Mouse (Mus musculus): Measurements from ENCODE around the gene Stk10.
"Not testable (repeated sequence)": the region's sequence is repeated elsewhere in the genome, so short reads cannot be mapped to it uniquely, and the experiment has no call there.

Stk10 gene

DNA sequence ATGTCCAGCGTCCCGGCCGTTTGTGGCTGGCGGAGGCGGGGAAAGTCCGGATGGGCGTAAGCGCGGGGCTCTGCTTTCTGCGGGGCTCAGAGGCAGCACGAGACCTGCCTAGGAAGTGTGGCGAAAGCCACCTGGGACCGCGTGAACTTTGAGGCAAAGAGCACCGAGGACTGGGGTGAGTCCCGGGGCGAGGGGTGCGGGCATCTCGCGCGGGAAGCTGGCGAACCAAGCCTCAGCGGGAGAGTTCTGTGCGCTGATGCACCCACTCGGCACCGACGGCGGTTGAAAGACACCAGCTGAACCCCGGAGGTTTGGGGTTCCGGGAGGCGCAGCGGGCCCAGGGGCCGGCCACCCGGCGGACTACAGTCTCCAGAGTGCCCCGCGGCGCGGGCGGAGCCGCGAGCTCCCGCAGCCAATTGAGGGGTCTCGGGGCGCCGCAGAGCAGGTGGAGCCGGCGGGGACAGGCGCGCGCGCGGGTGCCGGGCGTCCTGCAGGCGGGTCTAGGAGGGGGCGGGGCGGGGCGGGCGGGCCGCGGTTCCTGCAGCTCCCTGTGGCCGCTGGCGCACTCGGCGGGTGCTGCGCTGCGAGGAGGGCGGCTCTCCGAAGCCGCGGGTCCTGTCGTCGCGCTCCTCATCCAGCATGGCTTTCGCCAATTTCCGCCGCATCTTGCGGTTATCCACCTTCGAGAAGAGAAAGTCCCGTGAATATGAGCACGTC lies at the start of gene Stk10:
TSS of gene Stk10 (plus strand) at position 541 of the 717 bp plus-strand sequence.
- peak; percentile 94 for DNase-seq

DNA sequence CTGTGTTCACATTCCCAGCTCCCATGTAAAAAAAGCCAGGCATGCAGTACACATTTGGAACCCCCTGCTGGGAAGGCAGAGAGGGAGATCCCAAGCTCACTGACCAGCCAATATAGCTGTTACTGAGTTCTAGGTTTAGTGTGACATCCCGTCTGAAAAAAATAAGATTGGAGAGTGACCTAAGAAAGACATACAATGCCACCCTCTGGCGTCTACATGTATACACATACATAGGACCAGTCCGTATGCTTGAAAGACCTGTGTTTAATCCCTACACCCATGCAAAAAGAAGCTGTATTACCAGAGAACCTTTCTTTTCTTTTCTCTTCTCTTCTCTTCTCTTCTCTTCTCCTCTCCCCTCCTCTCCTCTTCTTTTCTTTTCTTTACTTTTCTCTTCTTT lies 47.8 kb upstream of the Stk10 start:
- DNase-seq, result no peak

DNA sequence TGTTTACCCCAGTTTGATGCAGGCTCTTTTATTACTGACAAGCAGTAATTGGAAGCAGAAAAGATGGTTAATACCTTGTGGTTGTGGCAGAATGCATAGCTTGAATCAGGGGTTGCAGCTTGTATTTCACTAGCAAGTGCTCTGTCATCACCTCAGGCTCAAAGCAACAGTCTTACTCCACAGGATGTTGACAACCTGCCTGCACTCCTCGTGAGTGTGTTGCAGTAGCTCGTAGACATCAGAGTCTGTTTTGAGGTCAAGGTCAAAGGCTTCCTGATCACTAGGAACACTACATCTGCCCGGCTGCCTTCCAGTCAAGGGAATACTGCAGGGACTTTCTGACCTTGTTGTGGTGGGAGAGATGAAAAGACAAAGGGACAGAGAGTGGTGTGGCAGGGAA lies 46.5 kb upstream of the Stk10 start:
- no peak for DNase-seq

DNA sequence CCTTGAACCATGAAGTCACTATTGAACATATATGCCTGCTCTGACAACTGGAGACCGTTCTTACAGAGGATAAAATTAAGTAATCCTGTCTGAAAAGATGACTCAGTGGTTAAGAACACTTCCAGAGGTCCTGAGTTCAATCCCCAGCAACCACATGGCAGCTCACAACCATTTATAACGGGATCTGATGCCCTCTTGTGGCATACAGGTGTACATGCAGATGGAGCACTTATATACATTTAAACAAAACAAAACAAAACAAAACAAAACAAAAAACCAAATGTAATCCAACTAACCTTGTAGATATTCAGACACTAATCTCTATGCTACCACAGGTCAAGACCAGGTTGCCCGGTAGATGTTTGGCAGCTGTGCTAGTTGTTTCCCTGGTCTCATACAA lies 45.6 kb upstream of the Stk10 start:
- no peak for DNase-seq

DNA sequence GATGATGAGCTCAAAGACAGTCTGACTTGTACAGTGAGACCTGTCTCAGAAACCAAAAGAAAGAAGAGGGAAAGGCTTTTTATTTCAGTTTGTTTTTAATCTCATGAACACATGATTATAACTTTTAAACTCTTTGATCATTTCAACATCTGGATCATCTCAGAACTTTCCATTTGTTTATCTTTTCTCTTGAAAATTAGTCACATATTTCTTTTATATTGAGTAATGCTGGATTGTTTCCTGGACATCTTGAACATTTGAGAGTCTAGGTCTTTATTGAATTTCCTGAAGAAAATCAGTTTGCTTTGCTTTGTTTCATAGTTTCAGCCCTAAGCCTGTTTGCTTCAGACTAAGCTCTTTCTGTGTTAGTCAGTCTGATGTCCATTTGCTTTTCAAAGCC lies 44.8 kb upstream of the Stk10 start:
- DNase-seq, result no peak

DNA sequence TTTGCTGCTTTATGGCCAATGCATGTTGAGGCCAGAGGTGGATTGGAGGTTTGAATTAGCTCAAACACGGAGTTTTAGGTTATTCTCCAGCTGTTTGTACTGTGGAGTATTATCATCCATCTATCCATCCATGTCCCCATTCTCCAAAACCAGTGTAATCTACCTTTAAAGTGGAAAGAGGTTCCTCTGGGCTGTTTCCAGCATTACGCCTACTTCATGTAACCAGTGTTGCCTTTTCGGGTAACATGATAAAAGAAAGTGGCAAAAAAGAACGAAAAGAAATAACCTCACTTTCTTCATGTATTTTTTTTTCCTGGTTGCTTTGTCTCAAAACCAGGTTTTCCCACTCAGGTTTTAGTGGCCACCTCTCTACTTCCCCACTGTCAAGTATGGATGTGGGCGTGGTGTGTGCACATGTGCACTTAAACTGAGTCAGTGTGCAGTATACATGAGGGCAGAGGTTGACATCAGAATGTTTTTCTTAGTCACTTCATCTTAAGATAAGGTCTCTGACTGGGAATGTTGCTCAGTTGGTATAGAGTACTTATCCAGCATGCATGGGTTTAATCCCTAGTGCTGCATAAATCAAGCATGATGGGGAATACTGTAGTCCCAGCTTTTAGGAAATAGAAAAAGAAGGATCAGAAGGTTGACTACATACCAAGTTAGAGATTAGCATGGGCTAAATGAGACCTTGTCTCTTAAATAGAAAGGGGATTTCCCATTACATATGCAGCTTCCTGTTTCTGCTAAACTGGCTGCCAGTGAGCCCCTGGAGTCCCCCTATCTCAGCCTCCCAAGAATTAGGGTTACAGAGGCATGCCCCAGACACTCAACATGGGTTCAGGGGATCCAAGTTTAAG lies 44.1 kb upstream of the Stk10 start:
- DNase-seq, result no peak

DNA sequence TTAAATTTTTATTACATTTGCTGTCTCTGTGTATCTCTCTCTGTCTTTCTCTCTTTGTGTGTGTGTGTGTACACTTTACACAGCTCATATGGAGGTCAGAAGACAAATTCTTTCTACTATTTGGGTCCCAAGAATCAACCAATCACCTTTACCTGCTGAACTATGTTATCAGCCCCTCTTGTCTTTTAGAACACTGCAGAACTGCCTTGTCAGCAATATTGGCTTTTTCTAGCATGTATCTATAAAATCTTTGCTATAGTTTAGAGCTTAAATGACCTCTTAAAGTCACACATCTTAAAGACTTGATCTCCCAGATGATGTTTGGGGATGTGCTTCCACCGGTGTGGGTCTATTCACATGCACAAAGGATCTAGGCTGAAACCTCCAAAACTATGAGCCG lies 42.0 kb upstream of the Stk10 start:
- DNase-seq, result no peak

DNA sequence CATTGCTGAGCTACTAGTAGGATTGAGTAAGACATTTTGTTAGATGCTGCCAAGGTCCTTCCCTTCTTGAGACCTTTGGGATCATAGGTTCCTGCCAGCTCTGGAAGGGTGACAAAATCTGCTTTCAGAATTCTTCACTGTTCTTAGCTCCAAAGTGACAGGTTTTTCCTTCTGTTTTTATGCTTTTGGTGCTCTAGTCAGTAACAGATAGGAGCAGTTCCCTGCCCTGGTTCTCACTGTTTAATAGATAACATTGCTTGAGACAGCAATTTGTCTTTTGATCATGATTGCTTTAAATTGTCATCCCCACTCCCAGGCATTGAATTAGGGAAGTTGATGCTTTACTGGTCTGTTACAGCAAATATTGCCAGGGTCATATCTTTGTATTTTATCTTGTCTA lies 39.8 kb upstream of the Stk10 start:
- DNase-seq, result no peak

DNA sequence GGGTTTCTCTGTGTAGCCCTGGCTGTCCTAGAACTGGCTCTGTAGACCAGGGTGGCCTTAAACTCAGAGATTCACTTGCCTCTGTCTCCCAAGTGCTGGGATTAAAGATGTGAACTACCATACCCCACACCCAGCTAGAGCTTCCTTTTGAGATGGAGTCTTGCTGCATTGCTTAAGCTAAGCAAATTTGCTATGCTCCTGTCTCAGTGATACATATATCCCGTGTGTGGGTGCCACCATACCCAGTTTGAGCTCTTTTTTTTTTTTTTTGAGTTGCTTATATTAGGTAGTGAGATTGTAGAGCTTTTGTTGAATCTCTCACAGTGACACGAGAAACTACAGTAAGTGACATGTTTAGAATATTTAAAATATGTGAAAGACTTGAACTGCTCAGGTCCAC lies 37.8 kb upstream of the Stk10 start:
- no peak for DNase-seq

DNA sequence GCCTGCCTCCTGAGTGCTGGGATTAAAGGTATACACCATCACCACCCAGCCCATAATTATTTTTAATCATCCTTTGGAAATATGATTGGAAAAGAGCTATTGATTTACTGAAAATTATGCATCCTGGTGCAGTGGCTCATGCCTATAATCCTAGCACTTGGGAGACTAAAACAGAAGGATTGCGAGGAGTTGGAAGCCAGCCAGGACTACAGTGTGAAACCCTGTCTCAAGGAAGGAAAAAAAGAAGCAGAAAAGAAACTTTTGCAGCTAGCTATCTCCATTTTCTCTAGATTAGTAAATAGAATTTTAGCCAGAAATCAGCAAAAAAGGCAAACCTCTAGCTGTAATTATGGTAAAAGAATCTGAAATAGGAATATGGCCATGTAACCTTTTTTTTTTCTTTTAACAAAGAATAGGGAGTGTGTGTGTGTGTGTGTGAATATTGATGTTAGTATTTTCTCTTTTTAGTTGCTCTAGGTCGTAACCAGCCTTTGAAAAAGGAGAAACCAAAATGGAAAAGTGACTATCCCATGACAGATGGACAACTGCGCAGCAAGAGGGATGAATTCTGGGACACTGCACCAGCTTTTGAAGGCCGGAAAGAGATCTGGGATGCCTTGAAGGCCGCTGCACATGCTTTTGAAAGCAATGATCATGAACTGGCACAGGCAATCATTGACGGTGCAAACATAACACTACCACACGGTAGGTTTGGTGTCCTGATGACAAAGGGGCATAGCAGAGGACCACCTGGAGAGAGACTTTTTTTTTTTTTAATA lies 34.2 kb upstream of the Stk10 start:
- no peak for DNase-seq

DNA sequence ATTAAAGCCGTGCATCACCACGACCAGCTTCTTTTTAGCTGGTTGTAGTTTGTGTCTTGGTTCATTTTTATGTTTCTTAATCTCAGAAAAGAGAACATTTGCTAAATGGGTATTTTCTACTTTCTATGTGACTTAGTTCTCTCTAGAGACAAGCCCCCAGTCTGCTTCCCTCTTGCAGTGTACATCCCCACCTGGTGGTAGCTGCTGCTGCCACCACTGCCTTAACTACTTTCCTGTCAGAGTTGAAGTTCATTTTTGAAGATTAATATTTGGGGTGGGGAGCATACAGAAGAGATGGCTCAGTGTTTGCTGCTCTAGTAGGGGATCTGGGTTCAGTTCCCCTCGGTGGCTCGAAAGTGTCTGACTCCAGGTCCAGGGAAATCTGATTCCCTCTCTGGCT lies 33.2 kb upstream of the Stk10 start:
- no peak for DNase-seq

DNA sequence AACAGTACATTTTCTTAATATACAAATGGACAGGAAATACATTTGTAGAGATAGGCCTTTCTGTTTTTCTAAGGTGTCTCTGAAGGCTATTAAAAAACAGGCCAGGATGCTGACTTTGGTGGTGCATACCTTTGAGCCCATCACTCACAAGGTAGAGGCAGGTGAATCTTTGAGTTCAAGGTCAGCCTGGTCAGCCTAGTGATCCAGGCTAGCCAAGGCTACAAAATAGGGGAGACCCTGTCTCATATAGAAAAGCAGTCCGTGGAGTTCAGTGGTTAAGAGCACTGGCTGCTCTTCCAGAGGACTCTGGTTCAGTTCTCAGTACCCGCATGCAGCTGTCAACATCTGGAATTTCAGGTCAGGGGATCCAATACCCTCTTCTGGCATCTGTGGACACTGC lies 29.4 kb upstream of the Stk10 start:
- no peak for DNase-seq

DNA sequence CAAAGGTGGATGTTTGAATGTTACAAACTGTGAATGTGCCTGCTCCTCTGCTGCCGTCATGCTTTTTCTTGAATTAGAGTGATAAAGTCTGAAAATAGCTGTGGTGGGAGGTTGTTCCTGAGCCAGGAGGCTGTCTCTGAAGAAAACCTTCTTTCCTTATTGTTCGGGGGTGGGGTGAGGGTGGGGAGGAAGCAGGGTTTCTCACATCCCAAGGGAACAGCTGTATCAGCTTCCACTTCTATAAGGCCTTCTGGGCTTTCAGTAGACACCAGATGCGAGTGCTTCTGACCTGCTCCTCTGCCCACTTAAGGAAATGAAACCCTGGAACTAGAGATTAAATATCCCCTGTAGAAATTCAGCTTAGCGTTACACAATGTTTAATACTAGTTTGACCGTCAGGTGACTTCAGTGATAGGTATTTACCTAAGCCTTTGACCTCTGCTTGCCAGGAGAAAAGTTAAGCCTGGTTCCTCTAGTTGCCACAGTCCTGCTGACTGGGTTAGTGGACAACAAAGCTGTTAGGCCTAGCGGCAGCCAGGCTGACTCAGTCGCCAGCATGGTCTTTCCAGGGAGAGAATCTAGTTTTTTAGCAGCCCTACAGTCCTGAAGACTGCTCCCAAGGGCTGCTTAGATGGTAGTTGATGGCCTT lies 27.9 kb upstream of the Stk10 start:
- no peak for DNase-seq

DNA sequence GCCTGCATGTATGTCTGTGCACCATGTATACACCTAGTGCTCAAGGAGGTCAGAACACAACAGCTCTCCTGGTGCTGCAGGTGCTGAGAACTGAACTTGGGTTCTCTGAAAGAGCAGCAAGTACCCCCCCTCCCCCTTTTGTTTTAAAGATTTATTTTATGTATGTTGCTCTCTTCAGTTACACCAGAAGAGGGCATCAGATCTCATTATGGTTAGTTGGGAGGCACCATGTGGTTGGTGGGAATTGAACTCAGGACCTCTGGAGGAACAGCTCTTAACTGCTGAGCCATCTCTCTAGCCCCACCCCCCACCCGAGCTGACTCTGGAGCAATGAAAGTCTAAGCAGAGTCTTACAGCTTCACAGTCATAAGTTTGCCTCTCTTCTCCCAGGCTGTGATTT lies 22.2 kb upstream of the Stk10 start:
- no peak for DNase-seq

DNA sequence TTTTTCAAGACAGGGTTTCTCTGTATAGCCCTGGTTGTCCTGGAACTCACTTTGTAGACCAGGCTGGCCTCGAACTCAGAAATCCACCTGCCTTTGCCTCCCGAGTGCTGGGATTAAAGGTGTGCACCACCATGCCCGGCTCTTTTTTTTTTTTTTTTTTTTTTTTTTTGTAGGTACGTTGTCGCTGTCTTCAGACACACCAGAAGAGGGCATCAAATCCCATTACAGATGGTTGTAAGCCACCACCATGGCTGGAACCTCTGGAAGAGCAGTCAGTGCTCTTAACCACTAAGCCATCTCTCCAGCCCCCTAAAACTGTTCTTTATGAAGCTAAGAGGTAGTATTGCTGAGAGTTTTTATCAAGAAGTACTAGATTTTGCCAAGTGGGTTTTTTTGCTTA lies 18.3 kb upstream of the Stk10 start:
- not testable (repeated sequence) for DNase-seq

DNA sequence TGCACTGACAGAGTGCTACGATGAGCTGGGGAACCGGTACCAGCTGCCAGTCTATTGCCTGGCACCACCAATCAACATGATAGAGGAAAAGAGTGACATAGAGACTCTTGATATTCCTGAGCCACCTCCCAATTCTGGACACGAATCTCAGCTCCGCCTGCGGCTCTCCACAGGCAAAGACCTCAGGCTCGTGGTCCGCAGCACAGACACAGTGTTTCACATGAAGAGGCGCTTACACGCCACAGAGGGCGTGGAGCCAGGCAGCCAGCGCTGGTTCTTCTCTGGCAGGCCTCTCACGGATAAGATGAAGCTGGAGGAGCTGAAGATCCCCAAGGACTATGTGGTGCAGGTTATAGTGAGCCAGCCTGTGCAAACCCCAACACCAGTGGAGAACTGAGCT lies 17.0 kb upstream of the Stk10 start:
- no peak for DNase-seq

DNA sequence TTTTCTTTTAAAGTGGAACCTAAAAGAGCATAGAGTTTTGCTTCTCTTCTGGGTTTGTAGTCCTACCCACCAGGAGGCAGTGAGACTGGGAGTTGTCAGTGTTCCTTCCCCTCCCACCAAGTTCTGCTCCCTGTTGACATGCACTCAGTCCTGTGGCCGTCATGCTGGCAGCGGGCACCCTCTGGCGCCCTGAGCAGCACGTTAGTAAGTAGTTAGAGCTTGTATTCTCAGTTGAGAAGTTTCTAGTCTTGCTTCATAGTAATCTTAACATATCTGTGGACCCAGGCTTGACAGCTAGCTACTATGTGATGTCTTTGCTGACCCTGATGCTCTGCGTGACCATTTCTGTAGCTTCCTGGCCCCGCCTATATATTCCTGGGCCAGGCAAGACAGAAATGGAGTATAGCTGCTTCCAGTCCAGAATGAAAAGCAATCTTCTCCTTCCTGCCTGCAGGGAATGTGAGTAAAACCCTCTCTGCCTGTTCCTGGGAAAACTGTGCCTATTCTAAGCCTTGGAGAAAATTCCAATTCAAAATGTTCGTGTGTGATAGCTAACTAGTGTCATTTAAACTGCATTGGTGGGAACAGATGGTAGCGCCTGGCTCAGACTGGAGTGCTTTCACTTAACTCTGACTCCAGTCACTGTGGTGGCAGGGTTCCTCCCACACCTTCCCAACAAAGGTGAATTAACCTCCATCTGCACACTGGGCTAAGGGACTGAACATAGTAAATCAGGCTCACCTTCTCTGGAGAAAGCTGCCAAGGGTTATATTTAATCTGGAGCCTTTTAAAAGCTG lies 16.0 kb upstream of the Stk10 start:
- DNase-seq, result no peak

DNA sequence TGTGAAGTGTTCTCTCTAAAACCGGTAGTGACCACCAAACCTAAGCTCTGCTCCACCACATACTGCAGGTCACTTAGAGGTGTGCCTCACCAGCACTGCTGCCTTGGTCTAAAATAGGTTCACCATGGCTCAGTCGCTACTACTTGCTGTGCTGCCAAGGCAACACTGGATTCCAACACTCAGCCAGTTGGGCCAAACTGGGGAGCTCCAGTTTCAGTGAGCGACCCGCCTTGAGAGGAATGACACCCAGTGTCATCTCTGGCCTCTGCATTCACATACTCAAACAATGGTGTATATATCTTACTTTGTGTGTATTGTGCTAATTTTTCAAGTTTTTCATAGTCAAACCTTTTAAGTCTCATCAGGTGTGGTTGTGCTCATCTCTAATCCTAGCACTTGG lies 14.3 kb upstream of the Stk10 start:
- no peak for DNase-seq

DNA sequence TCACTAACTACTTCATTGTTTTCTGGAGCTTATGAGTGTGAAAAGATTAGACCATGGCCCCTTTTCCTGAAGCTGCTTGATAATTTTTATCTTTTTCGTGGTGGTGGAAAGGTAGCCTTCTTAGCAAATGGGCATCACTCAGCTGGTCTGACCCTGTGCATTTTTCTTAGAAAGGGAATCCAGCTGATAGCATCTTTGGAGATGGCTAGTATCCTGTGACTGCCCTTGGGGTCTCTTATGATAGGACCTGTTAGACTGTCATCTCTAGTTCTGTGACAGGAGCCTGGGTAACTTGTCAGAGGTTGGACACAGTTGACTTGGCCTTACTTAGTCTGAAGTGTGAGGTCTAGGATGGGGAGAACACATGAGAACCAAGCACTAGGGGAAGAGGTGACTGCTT lies 13.8 kb upstream of the Stk10 start:
- no peak for DNase-seq

DNA sequence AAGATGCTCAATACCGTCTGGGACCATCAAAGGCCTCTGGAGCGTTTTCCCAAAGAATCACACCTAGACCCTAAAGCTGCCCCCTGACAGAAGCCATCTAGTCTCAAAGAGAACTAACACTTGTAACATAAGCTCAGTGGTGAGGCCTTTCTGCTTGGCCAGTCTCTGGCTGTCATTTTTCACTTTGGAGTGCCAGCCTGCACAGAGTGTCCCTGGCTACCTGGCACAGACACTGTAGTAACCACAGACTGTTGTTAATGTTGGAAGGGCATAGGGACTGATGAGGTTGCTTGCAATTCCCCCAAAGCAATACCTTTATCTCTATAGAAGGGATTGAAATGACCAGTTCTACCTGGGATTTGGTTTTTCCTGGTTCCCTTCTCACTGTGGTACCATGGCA lies 11.9 kb upstream of the Stk10 start:
- DNase-seq, result no peak

DNA sequence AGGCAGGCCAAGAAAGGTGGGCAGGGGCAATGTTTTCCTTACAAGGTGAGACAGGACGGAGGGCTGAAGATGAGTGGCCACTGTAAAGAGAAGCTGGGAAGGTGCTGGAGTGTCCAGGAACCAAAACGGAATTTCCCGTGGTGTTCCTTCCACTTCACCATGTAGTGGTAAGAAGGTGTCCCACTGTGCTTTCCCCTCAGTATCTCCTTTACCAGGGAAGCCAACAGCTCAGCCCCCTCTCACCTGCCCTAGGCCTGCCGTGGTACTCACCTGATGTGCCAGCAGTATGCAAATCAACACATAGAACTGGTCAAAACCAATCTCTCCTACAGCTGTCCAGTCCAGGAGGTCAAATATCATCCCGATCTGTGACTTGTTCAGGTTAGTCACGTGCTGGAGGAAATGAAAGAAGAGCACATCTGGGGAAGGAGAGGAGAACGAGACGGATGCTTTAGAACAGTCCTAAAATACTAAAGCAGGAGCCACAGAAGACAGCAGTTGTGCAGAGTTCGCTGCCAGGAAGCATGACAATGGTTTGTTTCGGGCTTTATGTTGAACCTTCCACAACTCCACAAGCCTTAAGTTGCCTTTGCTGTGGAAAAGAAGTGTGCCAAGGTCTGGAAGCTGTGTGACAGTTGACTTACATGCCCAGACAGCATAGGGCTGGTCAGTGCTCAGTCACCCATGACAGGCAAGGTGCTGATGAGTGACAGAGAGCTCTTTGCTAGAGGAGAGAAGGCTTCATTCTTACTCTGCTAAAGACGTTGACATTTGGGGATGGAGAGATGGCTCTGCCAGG lies 8.8 kb upstream of the Stk10 start:
- DNase-seq, result no peak

All from liver (tissue).